Mouse (Mus musculus) liver, embryonic 13.5 days (tissue): ENCODE measurements around the gene Ywhae. TPM values are rescaled to one million over a fixed set of nuclear protein-coding genes. Genes with fewer than 3 reads are reported as not detected.

ENCODE experiments used
- ATAC-seq: fragments of 200-750 bp; cut with Nextera tagmentation; 2 replicates; pipeline ENCODE4 v1.8.0; 2017; ENCODE audit warnings: low read depth, mild to moderate bottlenecking, moderate number of reproducible peaks, moderate library complexity
- DNase-seq: peaks from one replicate; pipeline ENCODE4 v3.0.0; 2022
- H3K27ac ChIP-seq: fragments of 300-500 bp; sonication (generic); 2 replicates; pipeline ENCODE4 v1.5.1; 2015; ENCODE audit warnings: moderate library complexity, mild to moderate bottlenecking, inconsistent platforms
- H3K27me3 ChIP-seq: fragments of 300-500 bp; sonication (generic); 2 replicates; pipeline ENCODE4 v1.6.1; 2015; ENCODE audit warnings: mild to moderate bottlenecking, inconsistent platforms
- H3K36me3 ChIP-seq: fragments of 300-500 bp; sonication (generic); 2 replicates; pipeline ENCODE4 v1.6.1; 2015; ENCODE audit warnings: mild to moderate bottlenecking, inconsistent platforms
- H3K4me1 ChIP-seq: fragments of 300-500 bp; sonication (generic); replicated peaks from 2 replicates; pipeline ENCODE4 v1.6.1; 2015; ENCODE audit warnings: inconsistent platforms
- H3K4me2 ChIP-seq: fragments of 300-500 bp; sonication (generic); 2 replicates; pipeline ENCODE4 v1.6.1; 2015; ENCODE audit warnings: inconsistent platforms, mild to moderate bottlenecking, moderate library complexity
- H3K4me3 ChIP-seq: fragments of 300-500 bp; sonication (generic); replicated peaks from 2 replicates; pipeline ENCODE4 v1.5.1; 2015; ENCODE audit warnings: mild to moderate bottlenecking, inconsistent platforms
- H3K9ac ChIP-seq: fragments of 300-500 bp; sonication (generic); 2 replicates; pipeline ENCODE4 v1.6.1; 2015; ENCODE audit warnings: mild to moderate bottlenecking, inconsistent platforms
- H3K9me3 ChIP-seq: fragments of 300-500 bp; sonication (generic); replicated peaks from 2 replicates; pipeline ENCODE4 v1.6.1; 2016; ENCODE audit warnings: inconsistent platforms
- WGBS: fragments of 180-500 bp; shearing (Covaris S2); methylation state at CpG from one replicate; pipeline ENCODE4 v1.1.7; 2015; ENCODE audit not compliant: insufficient replicate concordance; 5-methylcytosine and 5-hydroxymethylcytosine counted together
- polyA plus RNA-seq: library from polyadenylated mRNA; unstranded; fragments of >200 nt; fragmentation: Nextera tagmentation; extraction: Ambion mirVana; gene quantifications from 2 replicates; pipeline ENCODE4 v1.2.1, GENCODE M21; 2015

Gene Ywhae
- polyA plus RNA-seq, 1 experiment from 2014 or later: 325 TPM

DNA sequence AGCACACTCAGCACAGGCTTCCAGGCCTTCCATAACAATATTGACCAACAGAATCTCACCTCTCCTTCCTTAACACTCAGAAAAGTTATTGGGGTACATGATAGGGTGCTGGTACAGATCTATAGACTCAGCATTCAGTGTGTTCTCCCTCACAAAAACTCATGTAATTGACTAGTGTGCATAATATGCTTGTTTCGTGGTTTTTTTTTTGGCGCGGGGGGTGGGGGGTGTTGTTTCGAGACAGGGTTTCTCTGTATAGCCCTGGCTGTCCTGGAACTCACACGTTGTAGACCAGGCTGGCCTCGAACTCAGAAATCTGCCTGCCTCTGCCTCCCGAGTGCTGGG lies 5.8 kb downstream of the Ywhae start:
- Histone ChIP-seq H3K27ac (no peak overlapping the region), H3K9ac (no peak overlapping the region), H3K36me3 (peaks cover 42% of the 10 kb centered on the region), H3K4me2 (no peak overlapping the region), H3K27me3 (no peaks in the 10 kb centered on the region), H3K4me1 (peaks cover 87% of the 10 kb centered on the region), H3K9me3 (no peaks in the 10 kb centered on the region), H3K4me3 (no peak overlapping the region)
- 81% methylated on average over 7 of the region's 7 CpGs for WGBS
- ATAC-seq (no peak), DNase-seq (no peak)

DNA sequence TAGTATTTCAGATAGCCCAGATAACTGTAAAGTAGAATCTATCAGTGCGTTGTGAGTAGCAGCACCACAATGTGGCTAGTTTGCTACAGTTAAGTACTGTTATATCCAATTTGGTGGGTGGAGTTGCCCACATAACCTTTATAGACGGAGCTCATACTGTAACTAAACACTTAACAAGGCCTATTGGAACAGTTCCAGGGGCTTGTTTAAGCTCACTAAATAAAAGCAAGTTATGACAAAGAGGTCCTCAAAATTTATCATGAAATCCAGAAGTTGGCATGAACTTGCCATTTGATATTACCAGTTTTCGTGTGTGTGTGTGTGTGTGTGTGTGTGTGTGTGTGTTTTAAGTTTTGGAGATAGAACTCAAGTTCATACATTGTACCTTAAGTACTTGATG lies 7.5 kb downstream of the Ywhae start:
- ATAC-seq (no peak), DNase-seq (no peak)
- no peaks in the 10 kb centered on the region for H3K27me3 ChIP-seq
- 59% methylated on average over 3 of the region's 3 CpGs for WGBS
- peaks cover 48% of the 10 kb centered on the region for H3K36me3 ChIP-seq
- no peak overlapping the region for H3K9ac ChIP-seq
- H3K4me3 ChIP-seq: no peak overlapping the region
- peaks cover 78% of the 10 kb centered on the region for H3K4me1 ChIP-seq
- H3K4me2 ChIP-seq: no peak overlapping the region
- no peaks in the 10 kb centered on the region for H3K9me3 ChIP-seq
- H3K27ac ChIP-seq: no peak overlapping the region

DNA sequence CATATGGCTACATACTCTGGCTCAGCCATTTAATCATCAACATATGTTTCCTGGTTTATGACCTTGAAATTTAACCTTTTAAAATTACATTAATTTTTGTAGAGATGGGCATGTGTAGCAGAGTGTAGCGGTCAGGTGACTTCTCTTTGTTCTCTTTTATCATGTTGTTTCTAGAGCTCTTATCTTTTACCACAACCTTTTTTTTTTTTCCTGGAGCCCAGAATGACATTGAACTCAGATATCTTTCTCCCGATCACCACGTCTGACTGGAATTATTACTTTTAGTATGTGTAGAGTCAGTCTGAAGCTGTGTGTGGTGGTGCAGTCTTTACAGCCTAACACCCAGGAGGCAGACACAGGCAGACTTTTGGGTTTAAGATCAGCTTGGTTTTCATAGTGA lies 8.9 kb downstream of the Ywhae start:
- ATAC-seq: no peak
- Histone ChIP-seq H3K9me3 (no peaks in the 10 kb centered on the region), H3K27me3 (no peaks in the 10 kb centered on the region), H3K9ac (no peak overlapping the region), H3K4me2 (no peak overlapping the region), H3K4me1 (peaks cover 76% of the 10 kb centered on the region), H3K36me3 (peaks cover 46% of the 10 kb centered on the region), H3K27ac (peak overlapping the region; percentile 32; the same call in 1 of the 2 replicates), H3K4me3 (no peak overlapping the region)
- WGBS: 22% methylated on average over 3 of the region's 3 CpGs
- DNase-seq: no peak

- WGBS: 69% methylated on average over 3 of the region's 3 CpGs
- peaks cover 41% of the 10 kb centered on the region for H3K36me3 ChIP-seq
Observed at GRCm38 (mm10) chr11:75744761-75745160, 12.1 kb downstream of the Ywhae start.

GRCm38 (mm10) chr11:75750537-75750936 lies 17.9 kb downstream of the Ywhae start:
- Histone ChIP-seq H3K9me3 (no peaks in the 10 kb centered on the region), H3K27me3 (no peaks in the 10 kb centered on the region), H3K36me3 (peaks cover 47% of the 10 kb centered on the region), H3K4me3 (no peak overlapping the region), H3K27ac (no peak overlapping the region), H3K9ac (no peak overlapping the region), H3K4me2 (no peak overlapping the region), H3K4me1 (peaks cover 37% of the 10 kb centered on the region)
- WGBS: 85% methylated on average over 1 of the region's 1 CpGs
- no peak for DNase-seq
- ATAC-seq: no peak

More at GRCm38 (mm10) chr11:75744761-75745160, 12.1 kb downstream of the Ywhae start:
- no peaks in the 10 kb centered on the region for H3K27me3 ChIP-seq
- no peak overlapping the region for H3K9ac ChIP-seq
- H3K4me2 ChIP-seq: no peak overlapping the region
- no peak overlapping the region for H3K4me3 ChIP-seq
- no peak for ATAC-seq
- no peak for DNase-seq
- H3K9me3 ChIP-seq: no peaks in the 10 kb centered on the region
- peaks cover 68% of the 10 kb centered on the region for H3K4me1 ChIP-seq
- H3K27ac ChIP-seq: no peak overlapping the region

DNA sequence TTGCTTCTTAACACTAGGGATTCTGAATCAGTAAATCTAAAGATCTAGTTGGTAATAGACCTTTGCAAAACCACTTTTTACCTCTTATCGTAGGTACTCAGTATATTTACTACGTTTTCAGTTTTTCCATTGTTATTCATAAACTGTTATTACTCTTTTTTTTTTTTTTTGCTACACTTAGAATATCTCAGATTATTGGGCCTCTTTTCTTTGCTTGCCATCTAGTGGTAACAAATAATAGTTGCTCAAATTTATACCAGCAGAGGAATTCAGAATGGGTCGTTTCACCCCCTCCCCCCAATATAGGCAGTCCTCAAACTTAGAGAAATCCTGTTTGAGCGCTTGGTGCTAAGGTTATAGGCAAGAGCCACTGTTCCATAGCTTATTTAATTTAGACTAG lies 18.4 kb downstream of the Ywhae start:
- Histone ChIP-seq H3K9me3 (no peaks in the 10 kb centered on the region), H3K27ac (no peak overlapping the region), H3K4me3 (no peak overlapping the region), H3K27me3 (no peaks in the 10 kb centered on the region), H3K4me2 (no peak overlapping the region), H3K36me3 (peaks cover 51% of the 10 kb centered on the region), H3K9ac (no peak overlapping the region), H3K4me1 (peaks cover 35% of the 10 kb centered on the region)
- DNase-seq (no peak), ATAC-seq (no peak)
- 72% methylated on average over 4 of the region's 4 CpGs for WGBS

GRCm38 (mm10) chr11:75756687-75757086 lies 24.0 kb downstream of the Ywhae start:
- Histone ChIP-seq H3K9ac (no peak overlapping the region), H3K27ac (no peak overlapping the region), H3K9me3 (no peaks in the 10 kb centered on the region), H3K27me3 (no peaks in the 10 kb centered on the region), H3K4me2 (no peak overlapping the region), H3K36me3 (peaks cover 78% of the 10 kb centered on the region), H3K4me1 (0 out of 2 replicates have a peak, but pooled peaks cover under 1% of the 10 kb centered on the region), H3K4me3 (no peak overlapping the region)
- ATAC-seq (no peak), DNase-seq (no peak)
- 73% methylated on average over 8 of the region's 8 CpGs for WGBS

GRCm38 (mm10) chr11:75758553-75758952 lies 25.9 kb downstream of the Ywhae start:
- ATAC-seq: no peak
- Histone ChIP-seq H3K9ac (no peak overlapping the region), H3K27ac (no peak overlapping the region), H3K4me1 (no peaks in the 10 kb centered on the region), H3K27me3 (no peaks in the 10 kb centered on the region), H3K4me2 (no peak overlapping the region), H3K4me3 (no peak overlapping the region), H3K36me3 (peaks cover 80% of the 10 kb centered on the region), H3K9me3 (no peaks in the 10 kb centered on the region)
- DNase-seq: no peak
- WGBS: 89% methylated on average over 1 of the region's 1 CpGs

DNA sequence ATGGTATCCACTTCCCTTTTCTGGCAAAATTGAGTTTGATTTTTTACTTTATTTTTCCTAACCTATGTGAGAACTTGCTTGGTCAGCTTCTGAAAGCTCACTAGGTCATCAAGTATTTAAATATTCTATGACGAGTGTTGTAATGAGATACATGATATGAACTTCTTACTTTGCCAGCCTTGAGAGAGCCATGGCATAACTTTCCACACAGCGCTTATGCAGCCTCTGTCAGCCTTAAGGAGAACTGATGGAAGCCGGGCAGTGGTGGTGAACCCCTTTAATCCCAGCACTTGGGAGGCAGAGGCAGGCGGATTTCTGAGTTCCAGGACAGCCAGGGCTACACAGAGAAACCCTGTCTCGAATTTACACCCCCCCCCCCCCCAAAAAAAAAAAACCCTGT lies 28.1 kb downstream of the Ywhae start:
- DNase-seq (no peak), ATAC-seq (no peak)
- H3K27ac ChIP-seq: no peak overlapping the region
- H3K36me3 ChIP-seq: peaks cover 89% of the 10 kb centered on the region
- no peaks in the 10 kb centered on the region for H3K4me1 ChIP-seq
- 83% methylated on average over 5 of the region's 5 CpGs for WGBS
- no peak overlapping the region for H3K4me3 ChIP-seq
- no peak overlapping the region for H3K9ac ChIP-seq
- no peaks in the 10 kb centered on the region for H3K27me3 ChIP-seq
- H3K4me2 ChIP-seq: no peak overlapping the region
- no peaks in the 10 kb centered on the region for H3K9me3 ChIP-seq

GRCm38 (mm10) chr11:75762708-75763107 lies 30.0 kb downstream of the Ywhae start:
- H3K36me3 ChIP-seq: peaks cover 83% of the 10 kb centered on the region
- H3K4me3 ChIP-seq: no peak overlapping the region
- WGBS: 79% methylated on average over 2 of the region's 2 CpGs
- H3K4me2 ChIP-seq: no peak overlapping the region
- no peaks in the 10 kb centered on the region for H3K4me1 ChIP-seq
- ATAC-seq: no peak
- no peak overlapping the region for H3K9ac ChIP-seq
- H3K27ac ChIP-seq: no peak overlapping the region
- DNase-seq: no peak
- no peaks in the 10 kb centered on the region for H3K27me3 ChIP-seq
- H3K9me3 ChIP-seq: no peaks in the 10 kb centered on the region

DNA sequence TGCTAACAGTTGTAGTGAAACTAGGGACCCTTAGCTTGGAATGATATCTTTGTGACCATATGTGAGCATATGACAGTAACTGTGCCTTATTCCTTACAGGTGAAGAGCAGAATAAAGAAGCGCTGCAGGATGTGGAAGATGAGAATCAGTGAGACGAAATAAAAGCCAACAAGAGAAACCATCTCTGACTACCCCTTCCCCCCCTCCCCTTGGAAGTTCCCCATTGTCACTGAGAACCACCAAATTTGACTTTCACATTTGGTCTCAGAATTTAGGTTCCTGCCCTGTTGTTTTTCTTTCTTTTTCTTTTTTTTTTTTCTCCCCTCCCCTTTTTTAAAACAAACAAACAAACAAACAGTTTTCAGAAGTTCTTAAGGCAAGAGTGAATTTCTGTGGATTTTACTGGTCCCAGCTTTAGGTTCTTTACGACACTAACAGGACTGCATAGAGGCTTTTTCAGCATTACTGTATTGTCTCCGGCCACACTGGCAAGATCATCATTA lies 31.9 kb downstream of the Ywhae start:
- no peak overlapping the region for H3K4me2 ChIP-seq
- no peaks in the 10 kb centered on the region for H3K27me3 ChIP-seq
- H3K9me3 ChIP-seq: no peaks in the 10 kb centered on the region
- 84% methylated on average over 4 of the region's 4 CpGs for WGBS
- peaks cover 11% of the 10 kb centered on the region for H3K4me1 ChIP-seq
- DNase-seq: no peak
- H3K4me3 ChIP-seq: no peak overlapping the region
- H3K27ac ChIP-seq: no peak overlapping the region
- peaks cover 66% of the 10 kb centered on the region for H3K36me3 ChIP-seq
- no peak for ATAC-seq
- H3K9ac ChIP-seq: no peak overlapping the region

- no peak overlapping the region for H3K4me2 ChIP-seq
- H3K27me3 ChIP-seq: no peaks in the 10 kb centered on the region
- ATAC-seq: no peak
- DNase-seq: no peak
- H3K27ac ChIP-seq: no peak overlapping the region
- WGBS: 79% methylated on average over 8 of the region's 8 CpGs
- H3K9ac ChIP-seq: no peak overlapping the region
- peaks cover 13% of the 10 kb centered on the region for H3K4me1 ChIP-seq
- H3K36me3 ChIP-seq: peaks cover 60% of the 10 kb centered on the region
- H3K9me3 ChIP-seq: no peaks in the 10 kb centered on the region
- no peak overlapping the region for H3K4me3 ChIP-seq
Observed at GRCm38 (mm10) chr11:75765161-75765560, 32.5 kb downstream of the Ywhae start.
